Mouse (Mus musculus): ENCODE measurements around the gene Ddx28. TPM values are rescaled to one million over a fixed set of nuclear protein-coding genes. Genes with fewer than 3 reads are reported as not detected.

The Ddx28 gene
- total and polyA plus RNA-seq, 2 experiments from 2014 or later = 22.8 to 29.7 TPM

- Histone ChIP-seq H3K4me3 (ENCODE audit: low read depth, low read length) (no peak overlapping the region), H3K36me3 (ENCODE audit: insufficient read depth, low read length) (no peaks in the 10 kb centered on the region), H3K9me3 (ENCODE audit: low read length) (no peaks in the 10 kb centered on the region), H3K4me1 (ENCODE audit: insufficient read depth, low read length) (no peaks in the 10 kb centered on the region), H3K27me3 (ENCODE audit: insufficient read depth, low read length) (peaks cover 15% of the 10 kb centered on the region), H3K9ac (replicated peaks; ENCODE audit: low read length, poor library complexity, severe bottlenecking) (no peak overlapping the region), H3K27ac (ENCODE audit: low read depth, low read length) (no peak overlapping the region), H3K4me2 (ENCODE audit: low read depth, low read length, poor library complexity, severe bottlenecking) (no peak overlapping the region)
- TF ChIP-seq CTCF (IDR thresholded peaks at IDR 0.05) = no peak
- WGBS = 85% methylated on average over 10 of the region's 10 CpGs
- DNase-seq (ENCODE audit: low spot score) (no peak), ATAC-seq (ENCODE audit: low FRiP score) (no peak)
Measured at GRCm38 (mm10) chr8:105961536-105961935, 50.1 kb downstream of the Ddx28 start.

GRCm38 (mm10) chr8:105961101-105961500 lies 50.6 kb downstream of the Ddx28 start:
- Histone ChIP-seq H3K4me3 (ENCODE audit: low read depth, low read length) (no peak overlapping the region), H3K27me3 (ENCODE audit: insufficient read depth, low read length) (peaks cover 13% of the 10 kb centered on the region; the same call in 1 of the 2 replicates), H3K36me3 (ENCODE audit: insufficient read depth, low read length) (no peaks in the 10 kb centered on the region), H3K9me3 (ENCODE audit: low read length) (no peaks in the 10 kb centered on the region), H3K4me1 (ENCODE audit: insufficient read depth, low read length) (no peaks in the 10 kb centered on the region), H3K9ac (replicated peaks; ENCODE audit: low read length, poor library complexity, severe bottlenecking) (no peak overlapping the region), H3K27ac (ENCODE audit: low read depth, low read length) (no peak overlapping the region), H3K4me2 (ENCODE audit: low read depth, low read length, poor library complexity, severe bottlenecking) (no peak overlapping the region)
- 77% methylated on average over 14 of the region's 14 CpGs for WGBS
- ATAC-seq (ENCODE audit: low FRiP score) = no peak
- no peak for DNase-seq (ENCODE audit: low spot score)
- TF ChIP-seq CTCF (IDR thresholded peaks at IDR 0.05) = no peak

Other genes with a start within 250 kb of the Ddx28 start
- 13.4 and 13.5 TPM in 2 replicates for gene Ranbp10, start 184.5 kb downstream of the Ddx28 start, total RNA-seq (2014; rRNA removed)
- 4.8 and 6.4 TPM in 2 replicates for gene Ranbp10, start 184.5 kb downstream of the Ddx28 start, polyA plus RNA-seq (2015; fragmentation: Nextera tagmentation; extraction: Ambion mirVana)
- gene Tsnaxip1, start 184.2 kb downstream of the Ddx28 start, total RNA-seq (2014; rRNA removed) = 0.14 and 0.16 TPM in 2 replicates
- 0.62 and 0.88 TPM in 2 replicates for gene Tsnaxip1, start 184.2 kb downstream of the Ddx28 start, polyA plus RNA-seq (2015; fragmentation: Nextera tagmentation; extraction: Ambion mirVana)
- 44.8 and 48.6 TPM in 2 replicates for gene Cenpt, start 158.6 kb downstream of the Ddx28 start, total RNA-seq (2014; rRNA removed)
- 45.2 and 48.7 TPM in 2 replicates for gene Cenpt, start 158.6 kb downstream of the Ddx28 start, polyA plus RNA-seq (2015; fragmentation: Nextera tagmentation; extraction: Ambion mirVana)
- gene Thap11, start 156.8 kb downstream of the Ddx28 start, total RNA-seq (2014; rRNA removed) = 52.0 and 80.1 TPM in 2 replicates
- 40.1 and 42.9 TPM in 2 replicates for gene Thap11, start 156.8 kb downstream of the Ddx28 start, polyA plus RNA-seq (2015; fragmentation: Nextera tagmentation; extraction: Ambion mirVana)
- gene Nutf2, start 151.3 kb downstream of the Ddx28 start, total RNA-seq (2014; rRNA removed) = 60.7 and 65.2 TPM in 2 replicates
- gene Nutf2, start 151.3 kb downstream of the Ddx28 start, polyA plus RNA-seq (2015; fragmentation: Nextera tagmentation; extraction: Ambion mirVana) = 109 and 137 TPM in 2 replicates
- 100 and 125 TPM in 2 replicates for gene Edc4, start 131.0 kb downstream of the Ddx28 start, total RNA-seq (2014; rRNA removed)
- gene Edc4, start 131.0 kb downstream of the Ddx28 start, polyA plus RNA-seq (2015; fragmentation: Nextera tagmentation; extraction: Ambion mirVana) = 45.2 and 45.4 TPM in 2 replicates
- 1.3 and 1.9 TPM in 2 replicates for gene Nrn1l, start 118.3 kb downstream of the Ddx28 start, total RNA-seq (2014; rRNA removed)
- gene Nrn1l, start 118.3 kb downstream of the Ddx28 start, polyA plus RNA-seq (2015; fragmentation: Nextera tagmentation; extraction: Ambion mirVana) = 1.3 TPM in 2 replicates
- 23.2 and 23.9 TPM in 2 replicates for gene Pskh1, start 111.4 kb downstream of the Ddx28 start, total RNA-seq (2014; rRNA removed)
- gene Pskh1, start 111.4 kb downstream of the Ddx28 start, polyA plus RNA-seq (2015; fragmentation: Nextera tagmentation; extraction: Ambion mirVana) = 8.7 and 11.9 TPM in 2 replicates
- gene Ctrl, start 78.0 kb downstream of the Ddx28 start, total RNA-seq (2014; rRNA removed) = 3.6 and 4.0 TPM in 2 replicates
- gene Ctrl, start 78.0 kb downstream of the Ddx28 start, polyA plus RNA-seq (2015; fragmentation: Nextera tagmentation; extraction: Ambion mirVana) = 3.2 and 3.9 TPM in 2 replicates
- 44.9 and 85.1 TPM in 2 replicates for gene Psmb10, start 73.4 kb downstream of the Ddx28 start, total RNA-seq (2014; rRNA removed)
- gene Psmb10, start 73.4 kb downstream of the Ddx28 start, polyA plus RNA-seq (2015; fragmentation: Nextera tagmentation; extraction: Ambion mirVana) = 110 and 122 TPM in 2 replicates
- 7.5 and 19.3 TPM in 2 replicates for gene Lcat, start 68.5 kb downstream of the Ddx28 start, total RNA-seq (2014; rRNA removed)
- 5.6 and 6.8 TPM in 2 replicates for gene Lcat, start 68.5 kb downstream of the Ddx28 start, polyA plus RNA-seq (2015; fragmentation: Nextera tagmentation; extraction: Ambion mirVana)
- gene Slc12a4, start 45.8 kb downstream of the Ddx28 start, total RNA-seq (2014; rRNA removed) = 11.8 and 12.1 TPM in 2 replicates
- 9.6 and 12.0 TPM in 2 replicates for gene Slc12a4, start 45.8 kb downstream of the Ddx28 start, polyA plus RNA-seq (2015; fragmentation: Nextera tagmentation; extraction: Ambion mirVana)
- gene Dpep3, start 32.5 kb downstream of the Ddx28 start, total RNA-seq (2014; rRNA removed) = not detected in 2 replicates
- not detected in 2 replicates for gene Dpep3, start 32.5 kb downstream of the Ddx28 start, polyA plus RNA-seq (2015; fragmentation: Nextera tagmentation; extraction: Ambion mirVana)
- gene Dus2, start 20.5 kb downstream of the Ddx28 start, total RNA-seq (2014; rRNA removed) = 16.3 and 18.8 TPM in 2 replicates
- gene Dus2, start 20.5 kb downstream of the Ddx28 start, polyA plus RNA-seq (2015; fragmentation: Nextera tagmentation; extraction: Ambion mirVana) = 21.3 and 22.2 TPM in 2 replicates
- gene Dpep2nb, start 5.9 kb downstream of the Ddx28 start, total RNA-seq (2014; rRNA removed) = not detected in 2 replicates
- not detected in 2 replicates for gene Dpep2nb, start 5.9 kb downstream of the Ddx28 start, polyA plus RNA-seq (2015; fragmentation: Nextera tagmentation; extraction: Ambion mirVana)
- gene Nfatc3, start 47.0 kb upstream of the Ddx28 start, total RNA-seq (2014; rRNA removed) = 16.5 and 18.0 TPM in 2 replicates
- 1.8 and 2.7 TPM in 2 replicates for gene Nfatc3, start 47.0 kb upstream of the Ddx28 start, polyA plus RNA-seq (2015; fragmentation: Nextera tagmentation; extraction: Ambion mirVana)
- 0.77 TPM in 1 of 2 replicates, not detected in the other for gene Esrp2, start 125.1 kb upstream of the Ddx28 start, total RNA-seq (2014; rRNA removed)
- 0.31 TPM in 1 of 2 replicates, not detected in the other for gene Esrp2, start 125.1 kb upstream of the Ddx28 start, polyA plus RNA-seq (2015; fragmentation: Nextera tagmentation; extraction: Ambion mirVana)
- gene Pla2g15, start 138.5 kb upstream of the Ddx28 start, total RNA-seq (2014; rRNA removed) = 21.3 and 22.5 TPM in 2 replicates
- 16.7 and 18.7 TPM in 2 replicates for gene Pla2g15, start 138.5 kb upstream of the Ddx28 start, polyA plus RNA-seq (2015; fragmentation: Nextera tagmentation; extraction: Ambion mirVana)
- gene Slc7a6, start 157.0 kb upstream of the Ddx28 start, total RNA-seq (2014; rRNA removed) = 37.1 and 44.3 TPM in 2 replicates
- gene Slc7a6, start 157.0 kb upstream of the Ddx28 start, polyA plus RNA-seq (2015; fragmentation: Nextera tagmentation; extraction: Ambion mirVana) = 40.2 and 41.7 TPM in 2 replicates
- gene Slc7a6os, start 199.1 kb upstream of the Ddx28 start, total RNA-seq (2014; rRNA removed) = 40.5 and 53.3 TPM in 2 replicates
- gene Slc7a6os, start 199.1 kb upstream of the Ddx28 start, polyA plus RNA-seq (2015; fragmentation: Nextera tagmentation; extraction: Ambion mirVana) = 33.8 and 35.2 TPM in 2 replicates
- 60.0 and 71.6 TPM in 2 replicates for gene Prmt7, start 199.1 kb upstream of the Ddx28 start, total RNA-seq (2014; rRNA removed)
- gene Prmt7, start 199.1 kb upstream of the Ddx28 start, polyA plus RNA-seq (2015; fragmentation: Nextera tagmentation; extraction: Ambion mirVana) = 51.9 and 58.3 TPM in 2 replicates